Mouse (Mus musculus) cortical plate, adult 2 months (tissue): ENCODE measurements at regions not wholly inside any gene's neighbourhood (a gene's known extent, or its start where the extent isn't known, plus 50 kb on each side); places are given as distances from the start of the nearest gene placed in this dataset.
"Not testable (repeated sequence)": the region's sequence is repeated elsewhere in the genome, so short reads cannot be mapped to it uniquely, and the experiment has no call there.

Experiments
- H3K27ac ChIP-seq: fragments of 200-500 bp; 2 replicates; pipeline ENCODE4 v1.5.1; 2012; ENCODE audit warnings: low read length, control low read depth, inconsistent platforms; ENCODE audit not compliant: insufficient read depth
- H3K4me1 ChIP-seq: fragments of 200-500 bp; 2 replicates; pipeline ENCODE4 v1.6.1; 2011; ENCODE audit warnings: low read length; ENCODE audit not compliant: control insufficient read depth, insufficient read depth
- H3K4me3 ChIP-seq: fragments of 200-500 bp; 2 replicates; pipeline ENCODE4 v1.5.1; 2011; ENCODE audit warnings: mild to moderate bottlenecking, low read length, control low read depth; ENCODE audit not compliant: insufficient read depth
- CTCF ChIP-seq: fragments of 200-500 bp; IDR thresholded peaks from 2 replicates; pipeline ENCODE4 v1.5.1; 2011; ENCODE audit warnings: mild to moderate bottlenecking, control low read depth, low read length; ENCODE audit not compliant: insufficient read depth; ENCODE audit errors: extremely low read depth
- POLR2A ChIP-seq: fragments of 200-500 bp; IDR thresholded peaks from 2 replicates; pipeline ENCODE4 v1.6.1; 2011; ENCODE audit warnings: mild to moderate bottlenecking, low read length, control low read depth; ENCODE audit not compliant: insufficient read depth; ENCODE audit errors: extremely low read depth

GRCm38 (mm10) chr8:4934551-4934950 is 155.2 kb upstream of the Shcbp1 start:
- H3K4me1 ChIP-seq: no peaks in the 10 kb centered on the region
- no peak overlapping the region for H3K4me3 ChIP-seq
- no peak overlapping the region for H3K27ac ChIP-seq
- TF ChIP-seq CTCF: no peak
- no peak for TF ChIP-seq POLR2A

- no peak for TF ChIP-seq CTCF
- TF ChIP-seq POLR2A: no peak
- Histone ChIP-seq H3K4me1 (no peaks in the 10 kb centered on the region), H3K27ac (no peak overlapping the region), H3K4me3 (no peak overlapping the region)
Observed at GRCm38 (mm10) chr8:4934035-4934434, 154.7 kb upstream of the Shcbp1 start.

- H3K4me3 ChIP-seq: no peak overlapping the region
- no peak overlapping the region for H3K27ac ChIP-seq
- no peak for TF ChIP-seq CTCF
- TF ChIP-seq POLR2A: no peak
- H3K4me1 ChIP-seq: no peaks in the 10 kb centered on the region
Observed at GRCm38 (mm10) chr8:4916447-4916846, 137.1 kb upstream of the Shcbp1 start.

GRCm38 (mm10) chr8:4895046-4895445 is 115.7 kb upstream of the Shcbp1 start:
- Histone ChIP-seq H3K4me1 (no peaks in the 10 kb centered on the region), H3K27ac (no peak overlapping the region), H3K4me3 (no peak overlapping the region)
- TF ChIP-seq CTCF (no peak), POLR2A (no peak)

GRCm38 (mm10) chr8:4868761-4869160 is 89.4 kb upstream of the Shcbp1 start:
- not testable (repeated sequence) for H3K27ac ChIP-seq, H3K4me3 ChIP-seq, H3K4me1 ChIP-seq
- peak; percentile 58 for TF ChIP-seq CTCF

GRCm38 (mm10) chr8:4839087-4839486 is 59.7 kb upstream of the Shcbp1 start:
- Histone ChIP-seq H3K4me3 (no peak overlapping the region), H3K27ac (no peak overlapping the region), H3K4me1 (no peaks in the 10 kb centered on the region)
- no peak for TF ChIP-seq POLR2A
- no peak for TF ChIP-seq CTCF

- Histone ChIP-seq H3K4me1 (no peaks in the 10 kb centered on the region), H3K27ac (no peak overlapping the region), H3K4me3 (no peak overlapping the region)
- no peak for TF ChIP-seq CTCF
- TF ChIP-seq POLR2A: no peak
Observed at GRCm38 (mm10) chr8:4838527-4838926, 59.2 kb upstream of the Shcbp1 start.

- TF ChIP-seq POLR2A: no peak
- no peak for TF ChIP-seq CTCF
Observed at GRCm38 (mm10) chr8:4837719-4838118, 58.4 kb upstream of the Shcbp1 start.

GRCm38 (mm10) chr8:4836651-4837050 is 57.3 kb upstream of the Shcbp1 start:
- TF ChIP-seq CTCF (no peak), POLR2A (no peak)
- no peak overlapping the region for H3K27ac ChIP-seq
- H3K4me3 ChIP-seq: no peak overlapping the region
- H3K4me1 ChIP-seq: no peaks in the 10 kb centered on the region

More at GRCm38 (mm10) chr8:4837719-4838118, 58.4 kb upstream of the Shcbp1 start:
- Histone ChIP-seq H3K27ac (no peak overlapping the region), H3K4me3 (no peak overlapping the region), H3K4me1 (no peaks in the 10 kb centered on the region)
